Mouse (Mus musculus) lung, embryonic 15.5 days (tissue): ENCODE measurements around the gene Kctd2. TPM values are rescaled to one million over a fixed set of nuclear protein-coding genes. Genes with fewer than 3 reads are reported as not detected.

Experiments
- ATAC-seq: fragments of 200-750 bp; cut with Nextera tagmentation; 2 replicates; pipeline ENCODE4 v1.8.0; 2017; ENCODE audit warnings: moderate number of reproducible peaks, borderline replicate concordance; ENCODE audit not compliant: low FRiP score, low TSS enrichment; ENCODE audit errors: extremely low read depth
- H3K27ac ChIP-seq: fragments of 300-500 bp; sonication (generic); 2 replicates; pipeline ENCODE4 v1.5.1; 2015; ENCODE audit warnings: moderate library complexity, mild to moderate bottlenecking, inconsistent platforms
- H3K27me3 ChIP-seq: fragments of 300-500 bp; sonication (generic); 2 replicates; pipeline ENCODE4 v1.6.1; 2015; ENCODE audit warnings: inconsistent platforms
- H3K36me3 ChIP-seq: fragments of 300-500 bp; sonication (generic); 2 replicates; pipeline ENCODE4 v1.6.1; 2015; ENCODE audit warnings: inconsistent platforms
- H3K4me1 ChIP-seq: fragments of 300-500 bp; sonication (generic); 2 replicates; pipeline ENCODE4 v1.6.1; 2015; ENCODE audit warnings: inconsistent platforms
- H3K4me2 ChIP-seq: fragments of 300-500 bp; sonication (generic); 2 replicates; pipeline ENCODE4 v1.6.1; 2015; ENCODE audit warnings: inconsistent platforms, mild to moderate bottlenecking, moderate library complexity
- H3K4me3 ChIP-seq: fragments of 300-500 bp; sonication (generic); 2 replicates; pipeline ENCODE4 v1.5.1; 2015; ENCODE audit warnings: mild to moderate bottlenecking, inconsistent platforms
- H3K9ac ChIP-seq: fragments of 300-500 bp; sonication (generic); 2 replicates; pipeline ENCODE4 v1.6.1; 2015; ENCODE audit warnings: inconsistent platforms
- H3K9me3 ChIP-seq: fragments of 300-500 bp; sonication (generic); 2 replicates; pipeline ENCODE4 v1.6.1; 2016; ENCODE audit warnings: inconsistent platforms
- WGBS: fragments of 180-500 bp; shearing (Covaris S2); methylation state at CpG from one replicate; pipeline ENCODE4 v1.1.7; 2015; 5-methylcytosine and 5-hydroxymethylcytosine counted together
- microRNA-seq: library from miRNA; unstranded; fragments of <30 nt; microRNA quantifications from one replicate; pipeline ENCODE4, GENCODE M21; 2016
- polyA plus RNA-seq: library from polyadenylated mRNA; unstranded; fragments of >200 nt; fragmentation: Nextera tagmentation; extraction: Ambion mirVana; gene quantifications from 2 replicates; pipeline ENCODE4 v1.2.1, GENCODE M21; 2015

Gene Kctd2
- polyA plus RNA-seq, 1 experiment from 2014 or later = 17.8 TPM

- ATAC-seq = no peak
- WGBS = 78% methylated on average over 9 of the region's 9 CpGs
- Histone ChIP-seq H3K27ac (no peak overlapping the region), H3K9ac (no peak overlapping the region), H3K4me2 (no peak overlapping the region), H3K9me3 (no peaks in the 10 kb centered on the region), H3K27me3 (no peaks in the 10 kb centered on the region), H3K4me1 (peaks cover 28% of the 10 kb centered on the region), H3K4me3 (no peak overlapping the region), H3K36me3 (no peaks in the 10 kb centered on the region)
These were observed 58.5 kb downstream of the Kctd2 start for GRCm38 (mm10) chr11:115478296-115478938.

Small RNA genes within 50 kb of the gene (microRNA-seq; reads per million reads assigned to microRNA genes)
- gene Mir3968 = not detected

Other genes with a start within 250 kb of the Kctd2 start
- gene Tmem104, start 232.6 kb upstream of the Kctd2 start, polyA plus RNA-seq = 10.5 and 12.3 TPM in 2 replicates
- 22.0 and 23.8 TPM in 2 replicates for gene Nat9, start 232.3 kb upstream of the Kctd2 start, polyA plus RNA-seq
- 0.05 and 0.08 TPM in 2 replicates for gene Grin2c, start 152.9 kb upstream of the Kctd2 start, polyA plus RNA-seq
- gene Fdxr, start 143.1 kb upstream of the Kctd2 start, polyA plus RNA-seq = 14.6 and 15.8 TPM in 2 replicates
- gene Fads6, start 122.5 kb upstream of the Kctd2 start, polyA plus RNA-seq = 0.30 and 0.32 TPM in 2 replicates
- gene Otop2, start 113.0 kb upstream of the Kctd2 start, polyA plus RNA-seq = not detected in 2 replicates
- not detected in 2 replicates for gene Ush1g, start 98.1 kb upstream of the Kctd2 start, polyA plus RNA-seq
- gene Otop3, start 85.4 kb upstream of the Kctd2 start, polyA plus RNA-seq = not detected in 2 replicates
- gene Hid1, start 52.4 kb upstream of the Kctd2 start, polyA plus RNA-seq = 13.9 and 15.8 TPM in 2 replicates
- 13.7 and 15.3 TPM in 2 replicates for gene Cdr2l, start 38.2 kb upstream of the Kctd2 start, polyA plus RNA-seq
- gene Mrpl58, start 16.4 kb upstream of the Kctd2 start, polyA plus RNA-seq = 204 and 222 TPM in 2 replicates
- gene Atp5h, start 166 bp upstream of the Kctd2 start, polyA plus RNA-seq = 787 and 840 TPM in 2 replicates
- not detected in 2 replicates for gene Trim80, start 20.4 kb downstream of the Kctd2 start, polyA plus RNA-seq
- gene Slc16a5, start 42.3 kb downstream of the Kctd2 start, polyA plus RNA-seq = 0.55 and 1.9 TPM in 2 replicates
- 6.6 and 7.1 TPM in 2 replicates for gene Armc7, start 55.5 kb downstream of the Kctd2 start, polyA plus RNA-seq
- gene Nt5c, start 71.7 kb downstream of the Kctd2 start, polyA plus RNA-seq = 81.5 and 83.7 TPM in 2 replicates
- gene Jpt1, start 94.3 kb downstream of the Kctd2 start, polyA plus RNA-seq = 504 and 510 TPM in 2 replicates
- gene Sumo2, start 116.1 kb downstream of the Kctd2 start, polyA plus RNA-seq = 993 and 1,027 TPM in 2 replicates
- 190 and 192 TPM in 2 replicates for gene Nup85, start 144.3 kb downstream of the Kctd2 start, polyA plus RNA-seq
- gene Mrps7, start 183.8 kb downstream of the Kctd2 start, polyA plus RNA-seq = 83.9 and 85.0 TPM in 2 replicates
- 15.6 and 18.1 TPM in 2 replicates for gene Gga3, start 183.9 kb downstream of the Kctd2 start, polyA plus RNA-seq
- gene Mif4gd, start 192.8 kb downstream of the Kctd2 start, polyA plus RNA-seq = 29.5 and 32.3 TPM in 2 replicates
- gene Slc25a19, start 208.2 kb downstream of the Kctd2 start, polyA plus RNA-seq = 19.6 and 20.9 TPM in 2 replicates